Mouse (Mus musculus): ENCODE data around the gene Timm44.

DNA sequence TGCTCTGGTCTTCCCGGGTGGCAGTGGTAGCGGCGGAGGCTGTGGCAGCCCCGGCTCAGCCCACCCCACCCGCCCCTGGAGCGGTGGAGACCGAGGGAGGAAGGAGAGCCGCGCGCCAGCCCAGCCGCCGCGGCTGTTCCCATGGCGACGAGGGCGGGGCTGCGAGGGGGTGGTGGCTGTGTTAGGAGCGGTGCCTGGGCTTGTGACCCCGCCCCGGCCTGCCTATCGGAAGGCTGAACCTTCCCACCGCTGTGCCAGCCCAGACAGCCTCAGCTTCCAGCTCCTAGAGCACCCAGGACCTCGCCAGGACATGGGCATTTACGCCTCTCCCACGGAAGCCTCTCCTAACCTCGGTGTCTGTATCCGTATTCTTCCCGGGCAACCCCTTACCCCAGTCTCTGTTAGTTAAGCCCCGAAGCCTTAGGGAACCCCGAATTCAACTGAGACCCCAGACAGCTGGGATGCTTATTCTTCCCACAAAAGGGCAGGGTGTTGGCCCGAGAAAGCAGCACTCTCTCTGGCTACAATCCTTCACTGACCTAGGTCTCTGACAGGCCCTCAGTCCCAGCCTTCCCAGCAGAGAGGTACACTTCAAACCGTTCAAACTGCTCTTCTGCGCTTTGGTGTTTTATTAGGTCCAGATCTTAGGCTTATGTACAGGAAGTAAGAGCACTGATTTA, 16.4 kb downstream of the Timm44 start, which contains the start of gene Ctxn1:
- TF ChIP-seq CTCF (IDR thresholded peaks at IDR 0.05; ENCODE audit: extremely low read depth, insufficient read length, insufficient replicate concordance, low read depth, low read length): no peak
- no peak; the same call in 1 of the 2 replicates for TF ChIP-seq POLR2A (IDR thresholded peaks at IDR 0.05; ENCODE audit: low read depth, low read length)
